Mouse (Mus musculus) forebrain, embryonic 11.5 days (tissue): ENCODE measurements around the gene Gm49322. TPM values are rescaled to one million over a fixed set of nuclear protein-coding genes. Genes with fewer than 3 reads are reported as not detected.
A peak's percentile ranks its signal among the peaks of the same experiment; 100 is the strongest.

ENCODE experiments used
- ATAC-seq: fragments of 200-750 bp; cut with Nextera tagmentation; replicated peaks from 2 replicates; pipeline ENCODE4 v1.8.0; 2017; ENCODE audit warnings: moderate TSS enrichment; ENCODE audit not compliant: low FRiP score
- DNase-seq: peaks from one replicate; pipeline ENCODE4 v3.0.0-alpha.2; 2017; ENCODE audit warnings: low spot score
- H3K27ac ChIP-seq: fragments of 300-500 bp; sonication (generic); 2 replicates; pipeline ENCODE4 v1.5.1; 2014; ENCODE audit warnings: low read depth, low read length
- H3K27me3 ChIP-seq: fragments of 300-500 bp; sonication (generic); 2 replicates; pipeline ENCODE4 v1.6.1; 2014; ENCODE audit warnings: mild to moderate bottlenecking, low read length, mixed read lengths; ENCODE audit not compliant: control insufficient read depth, insufficient read depth
- H3K36me3 ChIP-seq: fragments of 300-500 bp; sonication (generic); 2 replicates; pipeline ENCODE4 v1.6.1; 2014; ENCODE audit warnings: mild to moderate bottlenecking, low read length, moderate library complexity, mixed read lengths; ENCODE audit not compliant: control insufficient read depth, insufficient read depth
- H3K4me1 ChIP-seq: fragments of 300-500 bp; sonication (generic); replicated peaks from 2 replicates; pipeline ENCODE4 v1.6.1; 2014; ENCODE audit warnings: low read length, mixed read lengths; ENCODE audit not compliant: control insufficient read depth, insufficient read depth
- H3K4me2 ChIP-seq: fragments of 300-500 bp; sonication (generic); 2 replicates; pipeline ENCODE4 v1.6.1; 2014; ENCODE audit warnings: low read depth, mild to moderate bottlenecking, low read length, moderate library complexity, mixed read lengths; ENCODE audit not compliant: severe bottlenecking
- H3K4me3 ChIP-seq: fragments of 300-500 bp; sonication (generic); 2 replicates; pipeline ENCODE4 v1.5.1; 2014; ENCODE audit warnings: low read depth, low read length
- H3K9ac ChIP-seq: fragments of 300-500 bp; sonication (generic); 2 replicates; pipeline ENCODE4 v1.6.1; 2014; ENCODE audit warnings: low read length
- H3K9me3 ChIP-seq: fragments of 300-500 bp; sonication (generic); 2 replicates; pipeline ENCODE4 v1.6.1; 2016; ENCODE audit warnings: low read length, mixed read lengths; ENCODE audit not compliant: control insufficient read depth
- WGBS: fragments of 180-500 bp; shearing (Covaris S2); extraction: QIAGEN DNeasy Blood & Tissue Kit; methylation state at CpG from one replicate; pipeline ENCODE4 v1.1.7; 2014; 5-methylcytosine and 5-hydroxymethylcytosine counted together
- polyA plus RNA-seq: library from polyadenylated mRNA; unstranded; fragments of >200 nt; fragmentation: Nextera tagmentation; extraction: Ambion mirVana; gene quantifications from 2 replicates; pipeline ENCODE4 v1.2.1, GENCODE M21; 2014

The Gm49322 gene
- polyA plus RNA-seq, 1 experiment from 2014 or later = 4.7 TPM

GRCm38 (mm10) chr10:80570419-80570818 lies 35.4 kb upstream of the Gm49322 start:
- WGBS = 86% methylated on average over 10 of the region's 10 CpGs
- DNase-seq = no peak
- Histone ChIP-seq H3K4me1 (peaks cover 25% of the 10 kb centered on the region), H3K4me3 (no peak overlapping the region), H3K9ac (peak overlapping the region; percentile 49; the same call in 1 of the 2 replicates), H3K4me2 (no peak overlapping the region; the same call in 1 of the 2 replicates), H3K9me3 (no peaks in the 10 kb centered on the region), H3K36me3 (no peaks in the 10 kb centered on the region), H3K27ac (peak overlapping the region; percentile 62; the same call in 1 of the 2 replicates), H3K27me3 (no peaks in the 10 kb centered on the region)
- no peak for ATAC-seq

DNA sequence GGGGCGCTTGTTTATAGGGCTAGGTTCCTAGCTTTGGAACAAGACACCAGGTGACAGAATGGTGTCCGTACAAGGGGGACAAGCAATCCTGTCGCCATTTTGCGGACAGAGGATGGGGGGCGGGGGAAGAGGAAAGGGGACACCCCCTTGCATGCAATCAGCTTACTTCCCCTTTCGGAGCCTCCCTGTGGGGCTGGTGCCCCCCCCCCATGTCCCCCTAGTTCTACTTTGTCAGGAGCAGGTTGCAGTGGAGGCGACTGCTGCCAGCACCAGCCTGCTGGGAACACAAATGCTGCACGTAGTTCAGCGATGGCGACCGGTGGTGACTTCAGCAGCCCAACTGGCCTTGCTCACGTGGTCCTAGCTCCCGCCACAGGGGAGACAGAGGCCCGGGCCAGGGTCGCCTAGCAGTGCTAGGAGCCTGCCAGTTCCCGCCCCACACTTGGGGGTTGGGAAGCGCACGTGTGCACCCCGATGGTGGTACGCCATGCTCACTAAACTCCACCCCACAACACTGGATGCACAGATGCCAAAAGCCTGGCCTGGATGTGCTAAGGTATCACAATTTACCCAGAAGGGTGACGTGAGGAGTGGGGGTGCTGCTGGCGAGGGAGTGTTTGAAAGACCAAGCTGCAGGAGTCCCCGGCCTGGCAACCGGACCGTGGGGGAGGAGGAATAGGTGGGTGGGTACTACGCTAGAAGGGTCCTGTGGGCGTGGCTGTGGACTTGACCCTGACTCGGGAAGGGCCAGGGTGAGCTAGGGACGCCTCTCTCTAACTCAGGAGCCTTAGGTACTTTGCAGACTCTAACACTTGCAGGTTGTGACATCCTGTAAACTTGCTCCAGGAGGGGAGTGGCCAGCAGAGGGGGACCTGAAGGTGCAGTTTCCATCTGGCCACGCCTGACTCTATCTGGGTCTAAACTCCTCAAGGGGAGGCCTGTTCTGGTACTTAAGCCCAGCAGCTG lies 34.7 kb upstream of the Gm49322 start:
- peak overlapping the region; percentile 11; the same call in 1 of the 2 replicates for H3K4me3 ChIP-seq
- no peaks in the 10 kb centered on the region for H3K36me3 ChIP-seq
- ATAC-seq = peak; percentile 28; the same call in 1 of the 2 replicates
- peak overlapping the region; percentile 36 for H3K4me2 ChIP-seq
- H3K27ac ChIP-seq = peak overlapping the region; percentile 62
- H3K9me3 ChIP-seq = no peaks in the 10 kb centered on the region
- H3K4me1 ChIP-seq = peaks cover 30% of the 10 kb centered on the region
- H3K9ac ChIP-seq = peak overlapping the region; percentile 49
- no peak for DNase-seq
- H3K27me3 ChIP-seq = no peaks in the 10 kb centered on the region
- WGBS = 23% methylated on average over 30 of the region's 30 CpGs

DNA sequence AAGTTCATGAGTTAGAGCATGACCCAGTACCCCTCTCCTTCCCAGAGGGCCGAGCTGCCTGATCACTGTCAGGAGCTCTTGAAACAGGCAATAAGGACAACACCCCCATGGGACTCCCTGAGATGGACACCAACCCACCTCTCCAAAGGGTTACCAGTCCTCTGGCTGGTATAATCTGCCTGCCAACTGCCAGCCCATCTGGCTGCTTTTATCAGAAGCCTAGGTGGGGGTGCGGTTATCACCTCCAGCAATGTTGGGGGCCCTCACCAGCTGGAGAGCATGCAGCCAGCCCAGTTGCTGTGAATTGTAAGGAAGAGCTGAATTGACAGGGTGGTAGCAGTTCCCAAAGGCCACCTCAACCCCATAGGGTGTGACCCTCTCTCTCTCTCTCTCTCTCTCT lies 33.3 kb upstream of the Gm49322 start:
- no peaks in the 10 kb centered on the region for H3K9me3 ChIP-seq
- no peak overlapping the region for H3K9ac ChIP-seq
- WGBS = 77% methylated on average over 2 of the region's 2 CpGs
- H3K36me3 ChIP-seq = no peaks in the 10 kb centered on the region
- H3K27ac ChIP-seq = no peak overlapping the region
- ATAC-seq (no peak), DNase-seq (no peak)
- no peak overlapping the region for H3K4me2 ChIP-seq
- no peaks in the 10 kb centered on the region for H3K27me3 ChIP-seq
- no peak overlapping the region for H3K4me3 ChIP-seq
- peaks cover 25% of the 10 kb centered on the region for H3K4me1 ChIP-seq

DNA sequence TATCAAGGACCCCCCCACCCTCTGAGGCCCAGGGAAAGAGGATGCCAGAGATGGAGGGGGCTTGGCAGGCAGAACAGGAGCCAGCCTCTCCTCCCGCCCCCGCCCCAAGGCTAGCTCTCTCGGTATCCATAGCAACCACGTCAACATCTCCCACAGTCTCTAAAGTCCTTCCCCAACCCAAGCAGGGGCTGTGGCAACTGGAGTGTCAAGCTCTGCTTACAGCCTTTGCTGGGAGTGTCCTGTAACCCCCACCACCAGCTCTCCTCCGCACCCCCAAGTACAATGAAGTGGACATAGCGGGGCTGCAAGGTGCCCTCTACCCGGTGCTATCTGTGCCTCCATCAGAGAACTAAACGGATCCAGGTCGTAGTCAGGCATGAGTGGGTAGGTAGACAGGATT lies 31.9 kb upstream of the Gm49322 start:
- H3K4me3 ChIP-seq = no peak overlapping the region
- no peaks in the 10 kb centered on the region for H3K9me3 ChIP-seq
- no peaks in the 10 kb centered on the region for H3K27me3 ChIP-seq
- no peak overlapping the region for H3K4me2 ChIP-seq
- whole genome bisulfite sequencing = 65% methylated on average over 9 of the region's 9 CpGs
- H3K4me1 ChIP-seq = peaks cover 27% of the 10 kb centered on the region
- no peak overlapping the region for H3K27ac ChIP-seq
- H3K36me3 ChIP-seq = no peaks in the 10 kb centered on the region
- 0 out of 2 replicates have a peak overlapping the region, but pooled peaks have one; percentile 6 for H3K9ac ChIP-seq
- DNase-seq (no peak), ATAC-seq (no peak)

- Histone ChIP-seq H3K9me3 (no peaks in the 10 kb centered on the region), H3K27me3 (no peaks in the 10 kb centered on the region), H3K9ac (no peak overlapping the region), H3K4me3 (no peak overlapping the region), H3K4me1 (peaks cover 25% of the 10 kb centered on the region), H3K36me3 (no peaks in the 10 kb centered on the region), H3K4me2 (no peak overlapping the region), H3K27ac (no peak overlapping the region)
- DNase-seq (no peak), ATAC-seq (no peak)
- 82% methylated on average over 3 of the region's 3 CpGs for WGBS
These were observed 30.9 kb upstream of the Gm49322 start for GRCm38 (mm10) chr10:80574896-80575295.

GRCm38 (mm10) chr10:80575925-80576324 lies 29.9 kb upstream of the Gm49322 start:
- H3K4me1 ChIP-seq = peaks cover 21% of the 10 kb centered on the region
- peak overlapping the region; percentile 72 for H3K4me3 ChIP-seq
- no peak for ATAC-seq
- peak overlapping the region; percentile 94 for H3K4me2 ChIP-seq
- WGBS = 20% methylated on average over 17 of the region's 17 CpGs
- H3K27ac ChIP-seq = no peak overlapping the region
- H3K27me3 ChIP-seq = no peaks in the 10 kb centered on the region
- no peaks in the 10 kb centered on the region for H3K9me3 ChIP-seq
- H3K9ac ChIP-seq = peak overlapping the region; percentile 73
- peak; percentile 50 for DNase-seq
- no peaks in the 10 kb centered on the region for H3K36me3 ChIP-seq

- ATAC-seq (peak; percentile 13; the same call in 1 of the 2 replicates), DNase-seq (peak; percentile 84)
- H3K4me2 ChIP-seq = peak overlapping the region; percentile 94
- no peaks in the 10 kb centered on the region for H3K27me3 ChIP-seq
- H3K4me3 ChIP-seq = peak overlapping the region; percentile 72
- under 1% methylated on average over 83 of the region's 96 CpGs for WGBS
- H3K9ac ChIP-seq = peak overlapping the region; percentile 73
- no peaks in the 10 kb centered on the region for H3K36me3 ChIP-seq
- no peaks in the 10 kb centered on the region for H3K9me3 ChIP-seq
- H3K27ac ChIP-seq = peak overlapping the region; percentile 77
- H3K4me1 ChIP-seq = peaks cover 14% of the 10 kb centered on the region; the same call in 1 of the 2 replicates
These were observed 29.2 kb upstream of the Gm49322 start for GRCm38 (mm10) chr10:80576351-80577194.
